ENCODE assay signal across 16 mouse cellular contexts in the genomic region with DNA sequence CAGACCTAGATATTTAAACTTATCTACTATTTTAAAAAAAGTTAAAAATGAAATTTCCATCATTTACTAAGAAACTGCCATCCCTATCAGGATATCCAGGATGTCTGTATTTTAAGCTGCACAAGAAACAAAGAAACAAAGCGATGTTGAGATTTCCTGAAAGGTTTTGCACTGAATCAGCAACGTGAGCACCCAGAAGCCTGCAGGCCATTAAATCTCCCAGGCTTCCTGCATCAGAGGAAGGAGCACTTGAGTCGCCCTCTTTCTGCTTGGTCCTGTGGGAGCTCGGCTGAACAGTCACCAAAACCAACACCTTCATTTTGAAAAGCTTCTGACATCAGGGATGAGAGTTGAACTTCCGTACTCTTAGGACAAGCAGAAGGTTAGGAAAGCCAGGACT.
DNase-seq lines count a peak whose midpoint lies in the region; ATAC-seq and TF ChIP-seq lines count a peak whose summit lies in the region.
"Had no signal": no experiment of that assay in that cellular context is flagged by ENCODE, and none has a peak within 500 bp of the region (broad histone marks: within the 10 kb centered on the region; RNA-seq: fewer than 3 reads in every experiment).

No protein-coding gene starts in this region.

- H3K36me3 ChIP-seq in heart, embryonic 13.5 days, result 0 out of 2 replicates have a peak, but pooled peaks cover 8% of the 10 kb centered on the region
- H3K36me3 ChIP-seq in heart, embryonic 11.5 days (ENCODE audit: control insufficient read depth, insufficient read depth, low read length), result peaks cover under 1% of the 10 kb centered on the region; the same call in 1 of the 2 replicates
- H3K36me3 ChIP-seq in stomach, embryonic 15.5 days, result no peaks in the 10 kb centered on the region
- H3K36me3 ChIP-seq in stomach, postnatal 0 days (ENCODE audit: control insufficient read depth, insufficient read depth, low read length), result no peaks in the 10 kb centered on the region
- no peaks in the 10 kb centered on the region for H3K36me3 ChIP-seq in kidney, embryonic 15.5 days
- H3K36me3 ChIP-seq: hindbrain, embryonic 10.5 days; limb, embryonic 13.5 days had no signal

- DNase-seq in stomach, postnatal 0 days (ENCODE audit: low spot score), result no peak
- no peak for DNase-seq in urinary bladder, postnatal 36 days (ENCODE audit: low spot score in 2 of 2)
- DNase-seq in cerebellum, postnatal 4 days (ENCODE audit: low spot score in 2 of 2), result no peak
- DNase-seq: layer of hippocampus, postnatal 36 days; lung, postnatal 14 days; thymus, adult 2 months had no signal

- H3K9me3 ChIP-seq in heart, embryonic 13.5 days, result no peaks in the 10 kb centered on the region
- H3K9me3 ChIP-seq in heart, embryonic 11.5 days (replicated peaks; ENCODE audit: control insufficient read depth, low read length), result no peaks in the 10 kb centered on the region
- H3K9me3 ChIP-seq in stomach, embryonic 15.5 days, result no peaks in the 10 kb centered on the region
- no peaks in the 10 kb centered on the region for H3K9me3 ChIP-seq in stomach, postnatal 0 days (ENCODE audit: control insufficient read depth, low read length)
- no peaks in the 10 kb centered on the region for H3K9me3 ChIP-seq in kidney, embryonic 15.5 days (replicated peaks)
- H3K9me3 ChIP-seq: hindbrain, embryonic 10.5 days; limb, embryonic 13.5 days had no signal

- H3K4me1 ChIP-seq in heart, embryonic 13.5 days, result peaks cover 87% of the 10 kb centered on the region
- peaks cover 57% of the 10 kb centered on the region for H3K4me1 ChIP-seq in heart, embryonic 11.5 days (ENCODE audit: control insufficient read depth, insufficient read depth, low read length)
- H3K4me1 ChIP-seq in stomach, embryonic 15.5 days, result peaks cover 14% of the 10 kb centered on the region
- H3K4me1 ChIP-seq in stomach, postnatal 0 days (replicated peaks; ENCODE audit: control insufficient read depth, insufficient read depth), result peaks cover 5% of the 10 kb centered on the region
- H3K4me1 ChIP-seq in kidney, embryonic 15.5 days, result peaks cover 67% of the 10 kb centered on the region

- 59% methylated on average over 5 of the region's 5 CpGs for WGBS in heart, embryonic 13.5 days
- 56% methylated on average over 5 of the region's 5 CpGs for WGBS in heart, embryonic 11.5 days (ENCODE audit: insufficient replicate concordance)
- WGBS in stomach, embryonic 15.5 days, result 65% methylated on average over 5 of the region's 5 CpGs
- 78% methylated on average over 5 of the region's 5 CpGs for WGBS in stomach, postnatal 0 days
- WGBS in kidney, embryonic 15.5 days, result 63% methylated on average over 5 of the region's 5 CpGs

- 0 out of 2 replicates have a peak overlapping the region, but pooled peaks have one; percentile 8 for H3K9ac ChIP-seq in heart, embryonic 13.5 days
- no peak overlapping the region for H3K9ac ChIP-seq in heart, embryonic 11.5 days (ENCODE audit: low read depth, low read length)
- H3K9ac ChIP-seq in stomach, embryonic 15.5 days, result no peak overlapping the region
- no peak overlapping the region for H3K9ac ChIP-seq in stomach, postnatal 0 days (ENCODE audit: low read length)
- H3K9ac ChIP-seq in kidney, embryonic 15.5 days, result no peak overlapping the region
- H3K9ac ChIP-seq: limb, embryonic 13.5 days; liver, embryonic 14.5 days had no signal

- TF ChIP-seq CTCF in stomach, postnatal 0 days (IDR thresholded peaks at IDR 0.05; ENCODE audit: low read depth), result no peak

- H3K4me2 ChIP-seq in heart, embryonic 13.5 days, result no peak overlapping the region
- H3K4me2 ChIP-seq in heart, embryonic 11.5 days, result no peak overlapping the region
- no peak overlapping the region for H3K4me2 ChIP-seq in stomach, embryonic 15.5 days
- no peak overlapping the region for H3K4me2 ChIP-seq in stomach, postnatal 0 days (replicated peaks; ENCODE audit: low read depth)
- no peak overlapping the region for H3K4me2 ChIP-seq in kidney, embryonic 15.5 days
- H3K4me2 ChIP-seq: limb, embryonic 13.5 days had no signal

- no peak for TF ChIP-seq EP300 in stomach, postnatal 0 days (optimal IDR thresholded peaks at IDR 0.05)

- no peak overlapping the region for H3K4me3 ChIP-seq in heart, embryonic 13.5 days
- no peak overlapping the region for H3K4me3 ChIP-seq in heart, embryonic 11.5 days (ENCODE audit: low read depth, low read length)
- no peak overlapping the region for H3K4me3 ChIP-seq in stomach, embryonic 15.5 days (replicated peaks)
- no peak overlapping the region for H3K4me3 ChIP-seq in stomach, postnatal 0 days (ENCODE audit: low read depth, low read length)
- no peak overlapping the region for H3K4me3 ChIP-seq in kidney, embryonic 15.5 days (replicated peaks)
- H3K4me3 ChIP-seq: hindbrain, embryonic 10.5 days; limb, embryonic 13.5 days; myocyte had no signal

- 0 out of 2 replicates have a peak overlapping the region, but pooled peaks have one; percentile 17 for H3K27ac ChIP-seq in heart, embryonic 13.5 days (replicated peaks)
- H3K27ac ChIP-seq in heart, embryonic 11.5 days (ENCODE audit: low read depth, low read length), result no peak overlapping the region
- H3K27ac ChIP-seq in stomach, embryonic 15.5 days, result peak overlapping the region; percentile 41; the same call in 1 of the 2 replicates
- H3K27ac ChIP-seq in stomach, postnatal 0 days (replicated peaks), result no peak overlapping the region
- H3K27ac ChIP-seq in kidney, embryonic 15.5 days, result 0 out of 2 replicates have a peak overlapping the region, but pooled peaks have one; percentile 15
- H3K27ac ChIP-seq: limb, embryonic 13.5 days; liver, embryonic 14.5 days had no signal

- ATAC-seq in heart, embryonic 13.5 days (ENCODE audit: extremely low read depth, insufficient number of reproducible peaks, low FRiP score, low TSS enrichment), result no peak
- no peak for ATAC-seq in heart, embryonic 11.5 days (replicated peaks; ENCODE audit: insufficient number of reproducible peaks, low FRiP score, low TSS enrichment)
- ATAC-seq in stomach, embryonic 15.5 days (ENCODE audit: insufficient read depth, low FRiP score, low read depth), result no peak
- no peak for ATAC-seq in stomach, postnatal 0 days (ENCODE audit: low FRiP score, low TSS enrichment)
- no peak for ATAC-seq in kidney, embryonic 15.5 days (replicated peaks; ENCODE audit: low FRiP score)
- ATAC-seq: hindbrain, postnatal 0 days; intestine, postnatal 0 days had no signal

- H3K27me3 ChIP-seq in heart, embryonic 13.5 days (replicated peaks), result no peaks in the 10 kb centered on the region
- no peaks in the 10 kb centered on the region for H3K27me3 ChIP-seq in heart, embryonic 11.5 days (ENCODE audit: control insufficient read depth, insufficient read depth, low read length)
- no peaks in the 10 kb centered on the region for H3K27me3 ChIP-seq in stomach, embryonic 15.5 days (replicated peaks)
- H3K27me3 ChIP-seq in stomach, postnatal 0 days (ENCODE audit: control insufficient read depth, insufficient read depth, low read length), result no peaks in the 10 kb centered on the region
- H3K27me3 ChIP-seq in kidney, embryonic 15.5 days, result no peaks in the 10 kb centered on the region
- H3K27me3 ChIP-seq: limb, embryonic 13.5 days had no signal

Comparison
In these comparisons a context has a peak if more than half of its experiments do, and no peak if none do; other contexts are left out.
1. H3K27ac ChIP-seq: peak in heart, embryonic 13.5 days (single experiment), stomach, embryonic 15.5 days (single experiment) and kidney, embryonic 15.5 days (single experiment); none in heart, embryonic 11.5 days (single experiment) and stomach, postnatal 0 days (single experiment).